Mouse (Mus musculus) erythroid progenitor cell, adult 5-6 weeks (primary cell): ENCODE measurements around the gene Sox15. TPM values are rescaled to one million over a fixed set of nuclear protein-coding genes. Genes with fewer than 3 reads are reported as not detected.

Source experiments
- ATAC-seq: replicated peaks from 2 replicates; pipeline ENCODE4 v1.8.0; 2016; ENCODE audit warnings: moderate number of reproducible peaks, mild to moderate bottlenecking, moderate TSS enrichment, inconsistent platforms; ENCODE audit not compliant: poor library complexity, low FRiP score, severe bottlenecking
- total RNA-seq, 2 experiments: library from RNA; stranded (forward) in 1 of 2; stranded (reverse) in 1 of 2; fragments of 150-400 nt in 1 of 2; fragments of 186-747, 209-891 nt in 1 of 2; gene quantifications; 2 replicates each; pipeline versions ENCODE4 v1.2.3 to v1.2.4; 2015 to 2017; ENCODE audit warnings: low replicate concordance in 2 of 2

Gene Sox15
- total RNA-seq, 2 experiments from 2014 or later = not detected

GRCm38 (mm10) chr11:69632284-69633089 lies 22.6 kb upstream of the Sox15 start, which contains the start of gene Fxr2:
Gene Fxr2 (plus strand): TSS chr11:69632990.
- ATAC-seq = peak; percentile 90

GRCm38 (mm10) chr11:69633128-69633866 lies 21.8 kb upstream of the Sox15 start:
- peak; percentile 43 for ATAC-seq

- ATAC-seq = no peak
Observed at GRCm38 (mm10) chr11:69635471-69635870, 19.6 kb upstream of the Sox15 start.

GRCm38 (mm10) chr11:69645860-69646259 lies 9.3 kb upstream of the Sox15 start:
- no peak for ATAC-seq

GRCm38 (mm10) chr11:69653399-69653798 lies 1.7 kb upstream of the Sox15 start:
- no peak for ATAC-seq

- ATAC-seq = no peak
Observed at GRCm38 (mm10) chr11:69654760-69655159, 354 bp upstream of the Sox15 start.

- no peak for ATAC-seq
Observed at GRCm38 (mm10) chr11:69656065-69656455, 946 bp downstream of the Sox15 start.

GRCm38 (mm10) chr11:69656617-69657461 lies 1.7 kb downstream of the Sox15 start:
- peak; percentile 57 for ATAC-seq

GRCm38 (mm10) chr11:69657462-69657881 lies 2.4 kb downstream of the Sox15 start:
- no peak for ATAC-seq

GRCm38 (mm10) chr11:69661221-69661881 lies 6.2 kb downstream of the Sox15 start:
- no peak for ATAC-seq

GRCm38 (mm10) chr11:69662213-69662966 lies 7.3 kb downstream of the Sox15 start, which contains the start of gene Mpdu1:
Gene Mpdu1 (minus strand): TSS chr11:69662642.
- ATAC-seq = peak; percentile 96

GRCm38 (mm10) chr11:69662967-69663671 lies 8.0 kb downstream of the Sox15 start:
- ATAC-seq = no peak

- ATAC-seq = no peak
Observed at GRCm38 (mm10) chr11:69663795-69664194, 8.7 kb downstream of the Sox15 start.

- no peak for ATAC-seq
Observed at GRCm38 (mm10) chr11:69664841-69665240, 9.7 kb downstream of the Sox15 start.

GRCm38 (mm10) chr11:69665457-69665960 lies 10.4 kb downstream of the Sox15 start:
- no peak for ATAC-seq

- ATAC-seq = no peak
Observed at GRCm38 (mm10) chr11:69665961-69666664, 11.0 kb downstream of the Sox15 start, which contains the start of gene Cd68. Gene Cd68 (minus strand): TSS chr11:69666153.

GRCm38 (mm10) chr11:69666665-69667005 lies 11.5 kb downstream of the Sox15 start:
- ATAC-seq = no peak
